Mouse (Mus musculus) ES-Bruce4 (cell line): ENCODE data around the gene Cct5. TPM values are rescaled to one million over a fixed set of nuclear protein-coding genes. Genes with fewer than 3 reads are reported as not detected.

Source experiments
- H3K27ac ChIP-seq: 2 replicates; pipeline ENCODE4 v1.5.1; 2012; ENCODE audit warnings: low read length, inconsistent platforms; ENCODE audit not compliant: insufficient read depth
- H3K27me3 ChIP-seq: 2 replicates; pipeline ENCODE4 v1.6.1; 2012; ENCODE audit warnings: mild to moderate bottlenecking, low read length, inconsistent platforms; ENCODE audit not compliant: control insufficient read depth, poor library complexity, insufficient read depth, severe bottlenecking
- H3K36me3 ChIP-seq: 2 replicates; pipeline ENCODE4 v1.6.1; 2012; ENCODE audit warnings: inconsistent platforms, mild to moderate bottlenecking, low read length, moderate library complexity; ENCODE audit not compliant: control insufficient read depth, poor library complexity, insufficient read depth, severe bottlenecking
- H3K4me1 ChIP-seq: one replicate; pipeline ENCODE4 v1.8.1; 2011; ENCODE audit warnings: low read length; ENCODE audit not compliant: control insufficient read depth, insufficient read depth
- H3K4me3 ChIP-seq: 2 replicates; pipeline ENCODE4 v1.5.1; 2011; ENCODE audit warnings: low read depth, mild to moderate bottlenecking, low read length
- H3K9ac ChIP-seq: 2 replicates; pipeline ENCODE4 v1.6.1; 2012; ENCODE audit warnings: low read depth, mild to moderate bottlenecking, inconsistent platforms; ENCODE audit not compliant: poor library complexity, severe bottlenecking
- H3K9me3 ChIP-seq: replicated peaks from 2 replicates; pipeline ENCODE4 v1.6.1; 2012; ENCODE audit warnings: mild to moderate bottlenecking, low read length, inconsistent platforms; ENCODE audit not compliant: control insufficient read depth, poor library complexity, insufficient read depth, severe bottlenecking
- CTCF ChIP-seq: IDR thresholded peaks from one replicate; pipeline ENCODE4 v1.8.1; 2011; ENCODE audit warnings: low read depth, low read length
- EP300 ChIP-seq: IDR thresholded peaks from 2 replicates; pipeline ENCODE4 v1.6.1; 2011; ENCODE audit warnings: low read depth, low read length; ENCODE audit not compliant: insufficient read depth
- POLR2A ChIP-seq: IDR thresholded peaks from one replicate; pipeline ENCODE4 v1.8.1; 2011; ENCODE audit warnings: low read length; ENCODE audit not compliant: insufficient read depth
- polyA plus RNA-seq: library from polyadenylated mRNA; stranded (reverse); fragments of >200 nt; gene quantifications from 2 replicates; pipeline ENCODE4 v1.2.4, GENCODE M21; 2011; ENCODE audit warnings: low read depth; ENCODE audit not compliant: missing spikeins, insufficient read depth, insufficient read length

The Cct5 gene
- polyA plus RNA-seq, 1 experiment: 659 TPM

DNA sequence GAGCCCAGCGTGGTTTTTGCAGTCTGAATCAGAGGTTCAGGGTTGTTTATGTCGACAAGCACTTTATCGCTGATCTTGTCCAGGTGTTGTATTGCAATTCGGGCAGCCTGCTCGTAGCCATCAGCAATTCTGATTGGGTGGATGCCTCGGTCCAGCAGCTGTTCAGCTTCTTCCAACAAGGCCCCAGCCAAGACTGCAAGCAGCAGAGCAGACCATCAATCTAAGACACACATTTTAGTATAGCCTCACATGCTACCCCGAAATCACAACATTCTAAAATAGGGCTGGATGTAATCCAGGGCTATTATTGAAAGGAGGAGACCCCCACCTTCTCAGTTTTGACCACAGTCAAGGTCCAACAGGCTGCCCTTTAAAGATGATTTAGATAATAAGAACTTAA, 6.0 kb downstream of the Cct5 start:
- no peak overlapping the region for H3K9ac ChIP-seq
- H3K36me3 ChIP-seq: peaks cover 74% of the 10 kb centered on the region
- no peaks in the 10 kb centered on the region for H3K27me3 ChIP-seq
- TF ChIP-seq POLR2A (no peak), EP300 (no peak), CTCF (no peak)
- H3K4me3 ChIP-seq: no peak overlapping the region
- no peak overlapping the region for H3K27ac ChIP-seq
- no peaks in the 10 kb centered on the region for H3K4me1 ChIP-seq
- H3K9me3 ChIP-seq: no peaks in the 10 kb centered on the region

DNA sequence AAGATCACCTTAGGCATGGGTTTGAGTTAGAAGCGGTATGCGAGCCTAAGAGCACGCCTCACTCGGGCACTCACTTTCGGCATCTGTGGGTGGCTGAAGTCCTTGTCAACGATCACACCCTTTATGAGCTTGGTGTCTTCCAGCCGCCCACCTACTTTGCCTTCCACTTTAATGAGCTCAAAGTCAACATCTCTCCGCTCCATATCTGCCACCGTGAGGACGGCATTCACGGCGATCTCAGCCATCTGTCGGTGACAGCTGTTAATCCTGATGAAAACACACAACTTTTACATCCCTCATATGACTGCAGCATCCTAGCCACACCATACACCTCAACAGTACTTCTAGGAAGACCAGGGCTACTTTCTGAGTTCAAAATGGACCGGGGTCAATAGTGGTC, 7.3 kb downstream of the Cct5 start:
- H3K4me1 ChIP-seq: no peaks in the 10 kb centered on the region
- TF ChIP-seq CTCF (no peak), POLR2A (no peak), EP300 (no peak)
- H3K9ac ChIP-seq: no peak overlapping the region
- no peak overlapping the region for H3K27ac ChIP-seq
- no peaks in the 10 kb centered on the region for H3K27me3 ChIP-seq
- H3K9me3 ChIP-seq: no peaks in the 10 kb centered on the region
- H3K4me3 ChIP-seq: no peak overlapping the region
- H3K36me3 ChIP-seq: peaks cover 84% of the 10 kb centered on the region

- Histone ChIP-seq H3K36me3 (peaks cover 78% of the 10 kb centered on the region), H3K4me1 (no peaks in the 10 kb centered on the region), H3K27me3 (no peaks in the 10 kb centered on the region), H3K9ac (no peak overlapping the region), H3K9me3 (no peaks in the 10 kb centered on the region), H3K4me3 (no peak overlapping the region), H3K27ac (no peak overlapping the region)
- TF ChIP-seq CTCF (no peak), POLR2A (no peak), EP300 (no peak)
These were observed 9.1 kb downstream of the Cct5 start for GRCm38 (mm10) chr15:31592531-31592930.

GRCm38 (mm10) chr15:31590176-31590575, 11.4 kb downstream of the Cct5 start:
- TF ChIP-seq EP300: no peak
- no peak for TF ChIP-seq CTCF
- TF ChIP-seq POLR2A: no peak
- Histone ChIP-seq H3K4me3 (no peak overlapping the region), H3K4me1 (no peaks in the 10 kb centered on the region), H3K27ac (no peak overlapping the region), H3K27me3 (no peaks in the 10 kb centered on the region), H3K9ac (no peak overlapping the region), H3K9me3 (no peaks in the 10 kb centered on the region), H3K36me3 (peaks cover 55% of the 10 kb centered on the region)

DNA sequence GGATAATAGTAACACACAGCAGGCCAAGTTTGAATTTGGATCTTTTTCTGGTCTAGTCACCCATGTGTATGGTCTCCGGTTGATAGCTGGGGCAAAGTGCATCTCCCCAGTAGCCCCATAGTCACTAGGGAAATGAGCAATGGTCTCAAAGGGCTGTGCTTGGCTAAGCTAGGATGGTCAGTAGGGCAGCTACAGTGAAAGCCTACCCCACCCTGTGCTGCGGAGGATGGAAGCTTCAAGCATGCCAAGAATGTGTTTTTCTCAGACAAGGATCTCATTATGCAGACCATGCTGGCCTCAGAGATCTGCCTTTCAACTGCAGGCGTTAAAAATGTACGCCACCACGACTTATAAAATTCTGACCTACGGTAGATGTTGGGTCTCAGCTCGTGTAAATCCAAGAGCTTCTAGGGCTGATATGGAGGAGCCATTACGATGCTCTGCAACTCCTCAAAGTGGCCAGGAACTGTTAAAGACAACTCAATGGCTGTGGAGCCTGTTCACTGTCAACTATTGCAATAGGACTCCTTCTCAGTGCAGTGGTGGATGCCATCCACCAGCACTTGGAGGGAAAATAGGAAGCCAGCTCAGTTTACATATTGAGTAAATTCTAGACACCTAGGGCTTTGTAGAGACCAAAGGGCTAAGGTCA, 12.5 kb downstream of the Cct5 start:
- H3K9ac ChIP-seq: no peak overlapping the region
- H3K27ac ChIP-seq: no peak overlapping the region
- H3K4me1 ChIP-seq: no peaks in the 10 kb centered on the region
- H3K4me3 ChIP-seq: no peak overlapping the region
- H3K27me3 ChIP-seq: no peaks in the 10 kb centered on the region
- no peak for TF ChIP-seq CTCF
- no peak for TF ChIP-seq EP300
- TF ChIP-seq POLR2A: no peak
- no peaks in the 10 kb centered on the region for H3K9me3 ChIP-seq
- peaks cover 45% of the 10 kb centered on the region for H3K36me3 ChIP-seq

DNA sequence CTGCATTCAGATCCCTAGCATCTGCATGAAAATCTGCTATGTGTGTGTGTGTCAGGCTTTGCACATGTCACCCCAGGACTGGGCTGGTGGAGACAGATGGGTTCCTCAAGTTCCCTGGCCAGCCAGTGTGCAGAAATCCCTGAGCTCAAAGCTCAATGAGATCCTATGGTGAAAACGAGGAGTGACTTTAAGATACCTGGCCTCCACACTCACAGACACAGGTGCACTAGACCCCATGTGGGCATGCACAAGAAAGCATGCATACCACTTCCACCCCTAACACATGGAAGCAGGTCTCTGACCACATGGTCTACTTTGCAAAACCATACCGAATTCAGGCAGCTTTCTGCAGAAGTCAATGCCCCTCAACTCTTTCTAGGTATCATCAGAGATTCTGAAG, 13.8 kb downstream of the Cct5 start:
- Histone ChIP-seq H3K27me3 (no peaks in the 10 kb centered on the region), H3K36me3 (peaks cover 32% of the 10 kb centered on the region), H3K4me1 (no peaks in the 10 kb centered on the region), H3K4me3 (no peak overlapping the region), H3K9ac (no peak overlapping the region), H3K9me3 (no peaks in the 10 kb centered on the region), H3K27ac (no peak overlapping the region)
- TF ChIP-seq EP300 (no peak), CTCF (no peak), POLR2A (no peak)
